Mouse (Mus musculus): ENCODE results near the gene Mpeg1.

DNA sequence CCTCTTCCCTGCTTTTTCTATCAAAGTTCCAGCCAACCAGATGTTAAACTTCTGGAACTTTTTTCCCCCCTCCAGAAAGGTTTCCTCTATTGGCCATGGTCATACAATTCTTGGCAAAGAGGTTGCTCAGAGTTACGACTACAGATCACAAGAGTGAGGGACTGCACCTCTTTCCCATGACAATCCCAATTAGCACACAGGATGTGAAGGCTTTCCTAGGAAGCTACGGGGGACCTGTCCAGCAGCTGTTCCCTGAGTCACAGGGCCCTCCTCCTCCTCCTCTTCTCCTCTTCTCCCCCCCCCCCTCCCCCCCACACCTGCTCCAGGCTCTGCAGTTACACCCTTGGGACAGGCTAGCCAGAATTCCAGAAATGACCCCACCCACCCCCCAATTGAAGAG is 38.9 kb downstream of the Mpeg1 start:
- TF ChIP-seq GATA1 (IDR thresholded peaks at IDR 0.05; ENCODE audit: low read length), result no peak
- no peak for TF ChIP-seq TAL1 (IDR thresholded peaks at IDR 0.05; ENCODE audit: low read length)
